Mouse (Mus musculus) intestine, postnatal 0 days (tissue): Measurements from ENCODE around the gene Nol11. TPM values are rescaled to one million over a fixed set of nuclear protein-coding genes. Genes with fewer than 3 reads are reported as not detected.

Source experiments
- ATAC-seq: fragments of 200-750 bp; cut with Nextera tagmentation; 2 replicates; pipeline ENCODE4 v1.8.0; 2017; ENCODE audit warnings: mild to moderate bottlenecking, moderate TSS enrichment, moderate library complexity
- H3K27ac ChIP-seq: fragments of 300-500 bp; sonication (generic); 2 replicates; pipeline ENCODE4 v1.5.1; 2014; ENCODE audit warnings: mild to moderate bottlenecking, low read depth, low read length, moderate library complexity
- H3K27me3 ChIP-seq: fragments of 300-500 bp; sonication (generic); replicated peaks from 2 replicates; pipeline ENCODE4 v1.6.1; 2014; ENCODE audit warnings: low read length, mixed read lengths; ENCODE audit not compliant: control insufficient read depth, insufficient read depth
- H3K36me3 ChIP-seq: fragments of 300-500 bp; sonication (generic); 2 replicates; pipeline ENCODE4 v1.6.1; 2014; ENCODE audit warnings: mild to moderate bottlenecking, moderate library complexity; ENCODE audit not compliant: control insufficient read depth, insufficient read depth
- H3K4me1 ChIP-seq: fragments of 300-500 bp; sonication (generic); replicated peaks from 2 replicates; pipeline ENCODE4 v1.6.1; 2014; ENCODE audit warnings: antibody characterized with exemption, low read length, mixed read lengths; ENCODE audit not compliant: control insufficient read depth, insufficient read depth
- H3K4me2 ChIP-seq: fragments of 300-500 bp; sonication (generic); replicated peaks from 2 replicates; pipeline ENCODE4 v1.6.1; 2014; ENCODE audit warnings: low read depth, mild to moderate bottlenecking, moderate library complexity
- H3K4me3 ChIP-seq: fragments of 300-500 bp; sonication (generic); 2 replicates; pipeline ENCODE4 v1.5.1; 2014; ENCODE audit warnings: low read depth, low read length
- H3K9ac ChIP-seq: fragments of 300-500 bp; sonication (generic); 2 replicates; pipeline ENCODE4 v1.6.1; 2014; ENCODE audit warnings: mild to moderate bottlenecking, low read depth, low read length
- H3K9me3 ChIP-seq: fragments of 300-500 bp; sonication (generic); 2 replicates; pipeline ENCODE4 v1.6.1; 2016; ENCODE audit warnings: mixed run types; ENCODE audit not compliant: control insufficient read depth
- CTCF ChIP-seq: sonication (generic); IDR thresholded peaks from 2 replicates; pipeline ENCODE4 v1.5.1; 2016; ENCODE audit warnings: low read depth, mild to moderate bottlenecking, control low read depth, antibody characterized with exemption, moderate library complexity
- WGBS: fragments of 180-500 bp; shearing (Covaris S2); extraction: QIAGEN DNeasy Blood & Tissue Kit; methylation state at CpG from one replicate; pipeline ENCODE4 v1.1.7; 2014; 5-methylcytosine and 5-hydroxymethylcytosine counted together
- polyA plus RNA-seq: library from polyadenylated mRNA; unstranded; fragments of >200 nt; fragmentation: Nextera tagmentation; extraction: Ambion mirVana; gene quantifications from 2 replicates; pipeline ENCODE4 v1.2.1, GENCODE M21; 2015

Gene Nol11
- polyA plus RNA-seq, 1 experiment from 2014 or later: 14.8 TPM

DNA sequence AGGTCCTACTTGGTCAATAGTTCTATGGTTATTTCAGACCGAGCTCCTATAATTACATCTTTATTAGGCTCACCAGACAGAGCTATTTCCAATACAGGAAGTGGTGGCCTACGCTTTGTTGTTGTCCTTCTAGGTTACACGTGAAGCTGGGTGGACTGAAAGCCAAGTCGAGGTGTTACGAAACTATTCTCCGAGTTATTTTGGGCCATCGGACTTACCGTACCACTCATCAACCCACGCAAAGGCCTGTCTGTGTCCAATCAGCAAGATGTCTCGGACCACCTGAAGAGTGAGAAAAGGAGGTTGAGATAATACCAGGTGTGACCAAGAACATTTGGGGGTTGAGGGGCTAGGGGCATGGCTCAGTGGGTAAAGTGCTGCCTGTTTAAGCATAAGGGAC is 36.8 kb upstream of the Nol11 start:
- TF ChIP-seq CTCF: no peak
- H3K27ac ChIP-seq: no peak overlapping the region
- H3K4me2 ChIP-seq: no peak overlapping the region
- ATAC-seq: no peak
- no peaks in the 10 kb centered on the region for H3K27me3 ChIP-seq
- no peak overlapping the region for H3K9ac ChIP-seq
- no peaks in the 10 kb centered on the region for H3K36me3 ChIP-seq
- H3K9me3 ChIP-seq: no peaks in the 10 kb centered on the region
- H3K4me3 ChIP-seq: no peak overlapping the region
- no peaks in the 10 kb centered on the region for H3K4me1 ChIP-seq
- WGBS: 89% methylated on average over 10 of the region's 10 CpGs

DNA sequence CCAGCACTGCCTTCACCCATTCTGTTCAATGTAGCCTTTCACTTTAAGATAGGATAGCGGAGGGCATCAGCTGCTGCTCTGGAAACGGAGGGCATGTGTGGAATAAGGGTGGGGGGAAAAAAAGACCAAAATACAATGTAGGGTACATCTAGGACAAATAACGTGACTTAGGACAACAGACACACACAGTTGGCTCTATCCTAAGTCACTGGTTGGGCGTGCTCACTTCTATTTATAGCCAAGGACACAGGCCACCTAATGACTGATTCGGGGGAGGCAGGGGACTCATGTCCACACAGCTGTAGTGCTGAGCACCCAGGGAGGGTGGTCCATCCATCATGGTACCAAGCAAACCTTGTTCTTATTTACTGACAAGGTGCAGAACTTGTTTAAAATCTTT is 36.1 kb upstream of the Nol11 start:
- H3K27me3 ChIP-seq: no peaks in the 10 kb centered on the region
- no peaks in the 10 kb centered on the region for H3K36me3 ChIP-seq
- no peaks in the 10 kb centered on the region for H3K9me3 ChIP-seq
- WGBS: 77% methylated on average over 5 of the region's 5 CpGs
- no peak overlapping the region for H3K4me2 ChIP-seq
- H3K4me3 ChIP-seq: no peak overlapping the region
- no peak for TF ChIP-seq CTCF
- H3K9ac ChIP-seq: no peak overlapping the region
- H3K27ac ChIP-seq: no peak overlapping the region
- ATAC-seq: no peak
- H3K4me1 ChIP-seq: no peaks in the 10 kb centered on the region

DNA sequence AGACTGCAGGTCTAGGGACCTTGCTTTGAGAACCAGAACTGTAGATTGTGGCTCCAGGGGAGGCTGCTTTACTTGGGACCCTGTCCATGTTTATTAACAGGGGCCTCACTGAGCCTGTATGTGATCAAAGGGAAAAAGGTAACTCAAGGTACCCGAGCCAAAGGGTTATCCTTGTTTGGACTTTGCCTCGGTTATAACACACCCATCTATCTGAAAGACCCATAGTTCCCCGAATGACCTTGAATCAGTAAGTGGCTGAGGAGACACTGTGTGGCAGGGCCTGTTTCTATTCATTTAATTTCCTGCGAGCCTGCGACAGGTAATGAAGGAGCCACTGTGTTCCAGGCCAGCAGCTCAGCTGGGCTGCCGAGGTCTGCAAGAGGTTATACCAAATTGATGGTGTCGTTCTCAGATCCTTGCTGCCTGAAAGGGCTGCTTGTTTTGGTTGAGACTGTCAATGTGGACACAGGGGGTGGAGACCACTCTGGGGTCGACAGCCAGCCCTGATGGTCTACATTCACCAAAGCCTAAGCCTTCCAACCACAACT is 34.6 kb upstream of the Nol11 start:
- Histone ChIP-seq H3K36me3 (no peaks in the 10 kb centered on the region), H3K9ac (no peak overlapping the region), H3K4me3 (no peak overlapping the region), H3K4me2 (no peak overlapping the region), H3K27ac (no peak overlapping the region), H3K4me1 (no peaks in the 10 kb centered on the region), H3K9me3 (no peaks in the 10 kb centered on the region), H3K27me3 (no peaks in the 10 kb centered on the region)
- TF ChIP-seq CTCF: no peak
- no peak for ATAC-seq
- 39% methylated on average over 8 of the region's 8 CpGs for WGBS

DNA sequence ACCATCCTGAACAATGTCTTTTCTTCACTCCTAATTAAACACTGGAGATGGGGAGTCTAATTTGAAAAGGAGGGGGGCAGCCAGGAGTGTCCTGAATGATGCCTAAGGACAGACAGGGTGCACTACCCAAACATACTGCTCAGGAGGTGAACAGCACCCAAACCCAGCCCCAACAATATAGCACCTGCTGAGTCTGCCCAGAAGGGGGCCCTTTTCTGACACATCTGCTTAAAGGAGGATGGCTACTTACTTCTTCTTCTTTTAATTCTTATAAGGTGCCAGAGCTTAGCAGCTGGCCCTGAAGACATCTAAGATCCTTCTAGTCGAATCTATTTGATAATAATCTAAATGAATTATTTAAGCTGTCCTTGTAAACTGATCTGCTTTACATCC is 34.0 kb upstream of the Nol11 start:
- ATAC-seq: no peak
- WGBS: 45% methylated on average over 1 of the region's 1 CpGs
- TF ChIP-seq CTCF: no peak
- H3K4me2 ChIP-seq: no peak overlapping the region
- H3K27ac ChIP-seq: no peak overlapping the region
- H3K9me3 ChIP-seq: no peaks in the 10 kb centered on the region
- no peaks in the 10 kb centered on the region for H3K36me3 ChIP-seq
- no peak overlapping the region for H3K4me3 ChIP-seq
- H3K4me1 ChIP-seq: no peaks in the 10 kb centered on the region
- no peaks in the 10 kb centered on the region for H3K27me3 ChIP-seq
- no peak overlapping the region for H3K9ac ChIP-seq

DNA sequence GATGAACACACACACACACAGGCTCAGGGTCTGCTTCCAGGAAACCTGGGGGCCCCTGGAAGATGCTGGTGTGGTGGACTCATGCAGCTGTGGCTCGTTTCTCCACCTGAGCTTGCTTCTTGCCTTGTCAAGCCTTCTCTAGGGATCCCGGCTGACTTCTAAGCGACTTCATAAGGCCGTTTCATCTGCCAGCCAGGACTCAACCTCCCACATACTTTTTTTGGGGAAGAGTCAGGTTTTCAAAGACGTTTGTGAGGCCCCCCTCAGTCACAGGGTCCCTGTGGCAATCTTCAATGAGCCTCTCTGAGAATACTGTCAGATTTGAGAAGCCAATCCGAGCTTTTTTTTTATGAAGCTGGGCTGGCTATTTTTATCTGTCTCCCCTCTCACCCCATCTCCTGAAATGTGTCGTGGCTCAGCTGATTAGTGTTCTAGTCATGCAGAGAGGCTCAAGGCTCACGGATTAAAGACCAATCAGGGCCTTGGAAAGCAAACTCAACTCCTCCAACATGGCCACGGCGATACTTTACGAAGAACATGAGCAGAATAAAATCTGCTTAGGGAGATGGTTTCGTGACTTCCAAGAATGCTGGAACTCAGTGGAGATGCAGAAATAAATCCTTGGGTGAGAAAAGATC is 33.5 kb upstream of the Nol11 start:
- Histone ChIP-seq H3K4me3 (no peak overlapping the region), H3K27ac (no peak overlapping the region), H3K36me3 (no peaks in the 10 kb centered on the region), H3K9me3 (no peaks in the 10 kb centered on the region), H3K4me2 (no peak overlapping the region), H3K4me1 (no peaks in the 10 kb centered on the region), H3K27me3 (no peaks in the 10 kb centered on the region), H3K9ac (no peak overlapping the region)
- no peak for TF ChIP-seq CTCF
- no peak for ATAC-seq
- WGBS: 75% methylated on average over 12 of the region's 12 CpGs

DNA sequence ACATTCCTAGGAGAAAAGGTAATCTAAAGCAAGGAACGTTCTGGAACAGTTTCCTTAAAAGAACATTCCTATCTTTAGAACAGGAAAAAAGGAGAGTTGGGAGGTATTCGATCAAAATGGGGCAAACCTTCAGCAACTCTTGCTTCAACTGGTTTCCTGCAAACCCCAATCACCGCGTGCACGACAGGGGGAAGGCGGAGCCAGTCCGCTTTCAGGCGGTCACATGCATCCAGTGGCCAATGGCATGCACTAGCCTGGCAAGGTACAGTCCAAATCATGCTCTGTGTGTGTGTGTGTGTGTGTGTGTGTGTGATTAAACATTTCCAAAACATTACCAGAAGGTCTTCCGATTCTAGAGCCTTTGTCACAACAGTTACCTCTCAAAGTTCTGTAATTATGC is 25.9 kb upstream of the Nol11 start:
- H3K36me3 ChIP-seq: no peaks in the 10 kb centered on the region
- no peaks in the 10 kb centered on the region for H3K27me3 ChIP-seq
- no peak overlapping the region for H3K4me3 ChIP-seq
- 78% methylated on average over 9 of the region's 9 CpGs for WGBS
- no peak overlapping the region for H3K9ac ChIP-seq
- no peak for ATAC-seq
- H3K9me3 ChIP-seq: no peaks in the 10 kb centered on the region
- no peak for TF ChIP-seq CTCF
- H3K27ac ChIP-seq: no peak overlapping the region
- H3K4me1 ChIP-seq: no peaks in the 10 kb centered on the region
- H3K4me2 ChIP-seq: no peak overlapping the region
